Mouse (Mus musculus) lung, postnatal 0 days (tissue): ENCODE measurements around the gene Mafg. TPM values are rescaled to one million over a fixed set of nuclear protein-coding genes. Genes with fewer than 3 reads are reported as not detected.

Experiments
- ATAC-seq: fragments of 200-750 bp; cut with Nextera tagmentation; 2 replicates; pipeline ENCODE4 v1.8.0; 2017; ENCODE audit warnings: moderate library complexity
- DNase-seq: peaks from one replicate; pipeline ENCODE4 v3.0.0-alpha.2; 2016; ENCODE audit warnings: low spot score
- H3K27ac ChIP-seq: fragments of 300-500 bp; sonication (generic); 2 replicates; pipeline ENCODE4 v1.5.1; 2014; ENCODE audit warnings: antibody characterized with exemption, mild to moderate bottlenecking, low read length, mixed read lengths
- H3K27me3 ChIP-seq: fragments of 300-500 bp; sonication (generic); replicated peaks from 2 replicates; pipeline ENCODE4 v1.6.1; 2014; ENCODE audit warnings: low read length, mixed read lengths; ENCODE audit not compliant: insufficient read depth
- H3K36me3 ChIP-seq: fragments of 300-500 bp; sonication (generic); 2 replicates; pipeline ENCODE4 v1.6.1; 2014; ENCODE audit warnings: low read length, mixed read lengths; ENCODE audit not compliant: insufficient read depth
- H3K4me1 ChIP-seq: fragments of 300-500 bp; sonication (generic); 2 replicates; pipeline ENCODE4 v1.6.1; 2014; ENCODE audit warnings: antibody characterized with exemption, low read depth, low read length, mixed read lengths; ENCODE audit not compliant: insufficient read depth
- H3K4me2 ChIP-seq: fragments of 300-500 bp; sonication (generic); replicated peaks from 2 replicates; pipeline ENCODE4 v1.6.1; 2014; ENCODE audit warnings: low read depth, mild to moderate bottlenecking, low read length, moderate library complexity, mixed read lengths
- H3K4me3 ChIP-seq: fragments of 300-500 bp; sonication (generic); 2 replicates; pipeline ENCODE4 v1.5.1; 2014; ENCODE audit warnings: low read depth, low read length
- H3K9ac ChIP-seq: fragments of 300-500 bp; sonication (generic); replicated peaks from 2 replicates; pipeline ENCODE4 v1.6.1; 2014; ENCODE audit warnings: low read depth, mild to moderate bottlenecking
- H3K9me3 ChIP-seq: fragments of 300-500 bp; sonication (generic); 2 replicates; pipeline ENCODE4 v1.6.1; 2016; ENCODE audit warnings: low read length, mixed read lengths
- CTCF ChIP-seq: IDR thresholded peaks from 2 replicates; pipeline ENCODE4 v1.5.1; 2016; ENCODE audit warnings: antibody characterized with exemption, mild to moderate bottlenecking
- EP300 ChIP-seq: IDR thresholded peaks from 2 replicates; pipeline ENCODE4 v1.6.1; 2016; ENCODE audit warnings: antibody characterized with exemption, mild to moderate bottlenecking, control low read depth
- WGBS: fragments of 180-500 bp; shearing (Covaris S2); extraction: QIAGEN DNeasy Blood & Tissue Kit; methylation state at CpG from one replicate; pipeline ENCODE4 v1.1.7; 2014; 5-methylcytosine and 5-hydroxymethylcytosine counted together
- polyA plus RNA-seq: library from polyadenylated mRNA; unstranded; fragments of >200 nt; fragmentation: Nextera tagmentation; extraction: Ambion mirVana; gene quantifications from 2 replicates; pipeline ENCODE4 v1.2.1, GENCODE M21; 2015

Mafg gene
- polyA plus RNA-seq, 1 experiment from 2014 or later, result 25.9 TPM

DNA sequence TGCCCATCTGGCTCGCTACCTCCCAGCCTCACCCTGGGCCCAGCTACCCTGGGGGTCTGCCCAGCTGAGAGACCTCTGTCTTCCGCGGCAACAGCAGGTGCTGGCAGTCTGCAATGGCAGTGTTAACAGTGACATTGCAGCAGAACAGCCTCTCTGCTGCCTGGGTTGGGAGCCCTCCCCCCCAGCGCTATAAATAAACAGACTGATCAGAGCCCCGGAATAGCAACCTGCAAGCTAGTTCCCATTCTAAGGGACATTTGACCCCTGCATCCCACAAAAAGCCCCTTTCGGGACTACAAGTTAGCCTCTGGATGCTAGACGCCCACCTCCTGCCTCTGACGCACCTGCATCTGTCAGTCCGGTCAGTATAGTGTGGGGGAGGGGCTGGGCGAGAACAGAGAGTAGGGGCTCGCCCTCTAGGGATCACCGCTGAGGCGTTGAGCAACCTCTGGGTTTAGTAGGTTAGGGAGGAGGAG is 14.6 kb upstream of the Mafg start, which contains the start of gene Myadml2:
TSS of gene Myadml2 (minus strand) at position 158 of the 476 bp plus-strand sequence.
- Histone ChIP-seq H3K9me3 (no peaks in the 10 kb centered on the region), H3K27me3 (0 out of 2 replicates have a peak, but pooled peaks cover 6% of the 10 kb centered on the region), H3K4me1 (0 out of 2 replicates have a peak, but pooled peaks cover 3% of the 10 kb centered on the region), H3K4me3 (peak within 1 kb of the TSS; percentile 19; the same call in 1 of the 2 replicates), H3K36me3 (no peaks in the 10 kb centered on the region), H3K27ac (no peak within 1 kb of the TSS), H3K9ac (no peak within 1 kb of the TSS), H3K4me2 (peak within 1 kb of the TSS; percentile 52)
- 7% methylated on average over 13 of the region's 13 CpGs for WGBS
- ATAC-seq (no peak), DNase-seq (peak; percentile 45)
- TF ChIP-seq EP300, result no peak
- TF ChIP-seq CTCF, result no peak

DNA sequence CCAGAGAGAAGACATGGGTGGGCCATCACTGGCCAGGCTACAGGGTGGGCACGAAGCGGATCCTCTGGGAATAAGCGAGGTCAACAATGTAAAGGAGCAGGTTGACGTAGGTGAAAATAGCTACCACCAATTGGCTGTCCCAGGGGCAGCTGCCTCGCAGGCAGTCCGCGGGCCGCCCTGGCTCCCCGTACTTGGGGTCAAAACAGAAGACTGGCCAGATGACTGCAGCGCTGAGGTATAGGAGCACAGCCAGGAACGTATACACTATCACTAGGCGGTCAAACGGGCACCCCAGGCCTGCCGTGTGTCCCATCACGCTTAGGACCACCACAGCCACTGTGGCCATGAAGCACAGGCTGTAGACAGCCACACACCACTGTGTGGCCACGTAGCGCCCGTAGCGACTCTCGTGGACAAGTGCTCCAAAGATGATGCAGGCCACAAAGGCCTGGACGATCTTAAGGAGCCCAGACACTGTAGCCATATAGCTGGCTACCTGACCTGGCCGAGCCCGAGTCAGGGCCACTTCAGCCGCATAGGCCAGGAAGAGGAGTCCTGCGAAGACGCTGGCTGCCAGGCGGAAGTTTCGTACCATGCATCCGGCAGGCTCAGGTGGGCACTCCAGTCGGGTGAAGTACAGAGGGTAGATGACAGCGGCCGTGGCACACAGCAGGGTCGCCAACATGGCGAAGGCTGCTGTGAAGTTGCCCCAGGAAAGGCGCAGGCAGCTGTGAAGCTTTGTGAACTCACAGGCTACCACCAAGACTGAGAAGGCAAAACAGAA is 13.8 kb upstream of the Mafg start:
- ATAC-seq, result no peak
- Histone ChIP-seq H3K9ac (no peak overlapping the region), H3K4me1 (0 out of 2 replicates have a peak, but pooled peaks cover 3% of the 10 kb centered on the region), H3K9me3 (no peaks in the 10 kb centered on the region), H3K36me3 (no peaks in the 10 kb centered on the region), H3K27me3 (0 out of 2 replicates have a peak, but pooled peaks cover 6% of the 10 kb centered on the region), H3K4me2 (peak overlapping the region; percentile 52), H3K4me3 (0 out of 2 replicates have a peak overlapping the region, but pooled peaks have one; percentile 19), H3K27ac (no peak overlapping the region)
- TF ChIP-seq CTCF (no peak), EP300 (no peak)
- DNase-seq, result no peak
- WGBS, result 74% methylated on average over 35 of the region's 35 CpGs

GRCm38 (mm10) chr11:120643601-120643987 is 10.2 kb upstream of the Mafg start, which contains the start of gene Pycr1:
Gene Pycr1 (minus strand): TSS chr11:120643769.
- Histone ChIP-seq H3K36me3 (no peaks in the 10 kb centered on the region), H3K4me3 (peak within 1 kb of the TSS; percentile 38), H3K27ac (no peak within 1 kb of the TSS), H3K4me2 (peak within 1 kb of the TSS; percentile 80), H3K9ac (peak within 1 kb of the TSS; percentile 36), H3K4me1 (0 out of 2 replicates have a peak, but pooled peaks cover 3% of the 10 kb centered on the region), H3K27me3 (0 out of 2 replicates have a peak, but pooled peaks cover 6% of the 10 kb centered on the region), H3K9me3 (no peaks in the 10 kb centered on the region)
- TF ChIP-seq CTCF (no peak), EP300 (no peak)
- WGBS, result 2% methylated on average over 15 of the region's 15 CpGs
- ATAC-seq (peak; percentile 100), DNase-seq (peak; percentile 94)

- peak; percentile 58 for ATAC-seq
- H3K27ac ChIP-seq, result no peak overlapping the region
These were observed 9.7 kb upstream of the Mafg start for GRCm38 (mm10) chr11:120642939-120643600.

DNA sequence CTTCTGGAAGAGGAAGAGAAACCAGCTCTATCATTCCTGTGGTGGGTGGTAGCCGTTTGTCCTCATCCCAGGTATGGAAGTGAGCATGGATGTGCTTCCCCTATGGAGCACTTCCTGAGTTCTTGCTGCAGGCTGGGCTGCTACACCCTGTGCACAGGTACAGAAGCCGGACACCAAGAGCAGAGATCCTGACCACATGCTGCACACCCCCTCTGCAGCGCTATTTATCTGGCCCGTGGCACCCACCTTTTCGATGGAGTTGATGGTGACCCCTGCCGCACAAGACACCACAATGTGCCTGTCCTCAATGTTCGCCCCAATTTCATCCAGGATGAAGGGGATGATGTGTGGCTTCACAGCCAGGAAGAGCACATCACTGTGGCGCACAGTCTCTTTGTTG is 8.5 kb upstream of the Mafg start:
- no peak overlapping the region for H3K9ac ChIP-seq
- TF ChIP-seq CTCF (no peak), EP300 (no peak)
- H3K27ac ChIP-seq, result no peak overlapping the region
- ATAC-seq (no peak), DNase-seq (no peak)
- H3K4me2 ChIP-seq, result no peak overlapping the region
- H3K9me3 ChIP-seq, result no peaks in the 10 kb centered on the region
- 0 out of 2 replicates have a peak, but pooled peaks cover 3% of the 10 kb centered on the region for H3K4me1 ChIP-seq
- 85% methylated on average over 8 of the region's 8 CpGs for WGBS
- no peak overlapping the region for H3K4me3 ChIP-seq
- H3K36me3 ChIP-seq, result no peaks in the 10 kb centered on the region
- H3K27me3 ChIP-seq, result no peaks in the 10 kb centered on the region

More at GRCm38 (mm10) chr11:120642939-120643600, 9.7 kb upstream of the Mafg start:
- H3K4me2 ChIP-seq, result peak overlapping the region; percentile 80
- under 1% methylated on average over 18 of the region's 18 CpGs for WGBS
- no peaks in the 10 kb centered on the region for H3K36me3 ChIP-seq
- peak overlapping the region; percentile 38 for H3K4me3 ChIP-seq
- TF ChIP-seq EP300 (no peak), CTCF (no peak)
- 0 out of 2 replicates have a peak, but pooled peaks cover 3% of the 10 kb centered on the region for H3K4me1 ChIP-seq
- H3K9me3 ChIP-seq, result no peaks in the 10 kb centered on the region
- peak overlapping the region; percentile 36 for H3K9ac ChIP-seq
- H3K27me3 ChIP-seq, result 0 out of 2 replicates have a peak, but pooled peaks cover 3% of the 10 kb centered on the region
- no peak for DNase-seq

DNA sequence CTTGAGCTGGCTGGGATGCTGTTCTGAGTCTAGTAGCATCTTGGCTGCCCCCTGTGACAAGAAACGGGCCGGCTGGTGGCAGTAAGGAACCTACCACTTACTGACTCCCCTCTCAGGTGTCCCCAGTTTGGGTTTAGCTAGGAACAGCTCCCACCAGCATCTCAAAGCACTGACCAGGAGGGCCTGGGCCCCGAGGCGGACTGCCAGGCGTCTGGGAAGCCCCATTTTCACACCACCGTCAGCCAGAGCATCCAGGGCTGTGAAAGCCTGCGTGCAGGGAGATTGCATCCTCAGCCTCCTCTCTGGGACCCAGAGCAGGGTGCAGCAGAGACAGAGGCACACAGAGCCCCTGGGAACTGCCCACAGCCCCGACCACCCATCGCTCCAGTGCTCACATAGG is 7.9 kb upstream of the Mafg start:
- H3K4me3 ChIP-seq, result no peak overlapping the region
- DNase-seq, result no peak
- ATAC-seq, result no peak
- 0 out of 2 replicates have a peak, but pooled peaks cover 3% of the 10 kb centered on the region for H3K4me1 ChIP-seq
- WGBS, result 66% methylated on average over 9 of the region's 9 CpGs
- H3K9ac ChIP-seq, result no peak overlapping the region
- no peak overlapping the region for H3K27ac ChIP-seq
- H3K4me2 ChIP-seq, result no peak overlapping the region
- H3K36me3 ChIP-seq, result no peaks in the 10 kb centered on the region
- no peaks in the 10 kb centered on the region for H3K27me3 ChIP-seq
- no peaks in the 10 kb centered on the region for H3K9me3 ChIP-seq
- TF ChIP-seq CTCF (no peak), EP300 (no peak)
